Mouse (Mus musculus) gastrocnemius, adult 8-10 months (tissue): ENCODE results near the gene Snph. TPM values are rescaled to one million over a fixed set of nuclear protein-coding genes. Genes with fewer than 3 reads are reported as not detected.

Experiments
- DNase-seq, 2 experiments: peaks; one replicate each; pipeline ENCODE4 v3.0.0; 2022; ENCODE audit warnings: low spot score in 2 of 2
- total RNA-seq, 4 experiments: library from RNA; stranded (reverse); gene quantifications; 2 replicates each; pipeline ENCODE4 v1.2.4; 2022

The Snph gene
- total RNA-seq, 4 experiments from 2014 or later, result 33.2 to 45.9 (median 39.9) TPM

- no peak for DNase-seq
Observed at GRCm38 (mm10) chr2:151543063-151543895, 89.1 kb downstream of the Snph start.

- DNase-seq, result peak; percentile 94 to 97
Observed at GRCm38 (mm10) chr2:151542323-151543062, 89.9 kb downstream of the Snph start, which contains the start of gene Fkbp1a. Gene Fkbp1a (plus strand): TSS chr2:151542483.

Other genes starting within 250 kb of the Snph start
- gene 4921509C19Rik, start 156.4 kb downstream of the Snph start, total RNA-seq, result not detected
- 10 to 100 TPM; 72.8 to 83.3 (median 76.7) TPM for gene Nsfl1c, start 138.4 kb downstream of the Snph start, total RNA-seq
- 100 to 1,000 TPM; 185 to 209 (median 194) TPM for gene Fkbp1a, start 90.1 kb downstream of the Snph start, total RNA-seq
- gene Sdcbp2, start 60.0 kb downstream of the Snph start, total RNA-seq, result 1 to 10 TPM in 2 of 4 experiments, under 1 TPM in 2; 0.17 to 1.1 (median 0.82) TPM
- gene Rad21l, start 35.9 kb upstream of the Snph start, total RNA-seq, result not detected
- 1 to 10 TPM in 3 of 4 experiments, under 1 TPM in 1; 0.46 to 1.8 (median 1.3) TPM for gene Tmem74b, start 69.4 kb upstream of the Snph start, total RNA-seq
- gene Psmf1, start 111.6 kb upstream of the Snph start, total RNA-seq, result 10 to 100 TPM; 15.4 to 17.7 (median 16.8) TPM
- not detected for gene Rspo4, start 210.3 kb upstream of the Snph start, total RNA-seq